Mouse (Mus musculus) ZHBTc4 (cell line): Measurements from ENCODE around the gene Glb1.
"Not testable (repeated sequence)": the region's sequence is repeated elsewhere in the genome, so short reads cannot be mapped to it uniquely, and the experiment has no call there.

ENCODE experiments used
- DNase-seq: peaks from one replicate; pipeline ENCODE4 v3.0.0-alpha.2; 2011; ENCODE audit warnings: low read depth, low spot score

Gene Glb1

DNA sequence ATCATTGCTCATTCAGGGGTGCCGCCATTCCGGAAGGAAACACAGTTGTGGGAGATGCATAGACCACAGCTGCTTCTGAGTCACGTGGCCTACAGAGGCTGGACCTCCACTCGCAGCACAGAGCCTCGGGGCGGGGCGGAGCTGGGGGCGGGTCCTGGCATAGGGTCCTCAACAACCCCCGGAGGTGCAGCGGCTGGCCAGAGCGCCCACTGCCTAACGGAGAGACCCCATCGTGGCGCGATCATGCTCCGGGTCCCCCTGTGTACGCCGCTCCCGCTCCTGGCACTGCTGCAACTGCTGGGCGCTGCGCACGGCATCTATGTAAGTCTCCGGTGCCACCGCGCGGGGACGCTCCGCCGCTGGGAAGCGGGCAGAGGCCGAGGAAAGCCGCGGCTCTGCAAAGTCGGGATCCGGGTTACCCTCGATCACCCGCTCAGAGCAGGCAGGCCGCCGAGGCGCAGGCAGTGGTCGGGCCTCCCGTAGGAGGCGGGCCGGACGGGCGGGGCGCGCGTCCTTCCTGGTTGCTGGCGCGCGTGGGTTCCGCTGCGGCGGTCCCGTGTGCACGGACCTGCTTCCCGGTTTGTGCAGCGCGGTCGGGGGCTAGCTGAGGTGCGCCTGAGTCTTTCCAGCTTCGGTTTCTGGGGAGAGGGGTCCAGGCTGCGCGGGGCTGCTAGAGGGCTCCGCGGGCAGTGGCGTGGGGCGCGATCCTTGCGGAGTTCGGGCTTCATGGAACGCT, at the start of gene Glb1, which contains the start of gene Tmppe:
Gene Glb1 (plus strand): TSS at position 128 of the 736 bp plus-strand sequence.
Gene Tmppe (plus strand): TSS at position 157 of the 736 bp plus-strand sequence.
- DNase-seq: peak; percentile 96

GRCm38 (mm10) chr9:114367783-114368470, 32.9 kb upstream of the Glb1 start:
- DNase-seq: peak; percentile 90

DNA sequence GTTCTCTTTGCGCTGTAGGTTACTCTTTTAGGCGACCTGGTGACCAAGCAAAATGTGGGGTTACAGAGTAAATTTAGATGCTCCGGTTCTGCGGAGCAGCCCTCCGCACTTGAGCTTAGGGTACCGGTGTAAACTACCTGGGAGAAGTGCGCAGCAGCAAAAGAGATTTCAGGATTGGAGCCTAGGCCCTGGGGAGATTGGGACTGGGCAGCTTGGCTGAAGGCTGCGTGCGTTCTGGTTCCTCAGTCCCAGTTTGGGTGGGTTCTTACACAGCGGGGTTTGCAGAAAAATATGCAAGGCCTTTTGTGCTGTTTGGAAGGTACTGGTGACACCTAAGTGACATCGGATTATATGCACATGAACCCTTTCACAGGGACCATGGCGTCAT, 32.4 kb upstream of the Glb1 start:
- DNase-seq: no peak

GRCm38 (mm10) chr9:114369389-114369788, 31.5 kb upstream of the Glb1 start:
- not testable (repeated sequence) for DNase-seq

- DNase-seq: peak; percentile 72
Observed at GRCm38 (mm10) chr9:114371717-114372116, 29.2 kb upstream of the Glb1 start.

DNA sequence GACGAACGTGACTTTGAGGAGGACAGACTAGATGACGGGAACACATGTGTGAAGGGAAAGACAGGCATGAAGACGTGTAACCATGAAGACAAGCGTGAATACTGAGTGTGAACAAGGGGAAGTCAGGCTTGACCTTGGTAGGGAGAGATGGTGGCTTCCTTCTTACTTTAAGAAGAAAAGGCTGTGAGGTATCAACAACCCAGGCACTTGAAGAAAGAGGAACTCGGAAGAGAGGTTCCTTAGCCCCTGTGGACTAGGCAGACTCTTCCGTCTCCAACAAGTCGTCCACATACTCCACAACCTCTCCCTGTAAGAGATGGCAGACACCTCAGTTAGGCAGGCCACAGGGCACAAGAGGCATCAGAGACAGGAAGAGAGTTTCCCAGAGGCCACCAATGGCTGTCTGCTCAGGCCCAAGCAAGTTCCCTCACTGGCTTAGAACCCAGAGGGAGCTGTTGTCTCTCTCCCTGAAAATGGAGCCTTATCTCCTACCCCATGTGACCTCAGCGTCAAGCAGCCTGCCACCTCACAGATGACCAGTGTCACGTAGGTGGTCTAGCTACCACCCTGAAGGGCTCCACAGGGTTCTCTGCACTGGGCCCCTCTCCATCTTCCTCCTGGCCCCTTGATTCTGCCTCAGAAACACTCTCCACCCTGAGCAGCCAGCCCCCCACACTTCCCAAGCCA, 25.5 kb upstream of the Glb1 start:
- no peak for DNase-seq

DNA sequence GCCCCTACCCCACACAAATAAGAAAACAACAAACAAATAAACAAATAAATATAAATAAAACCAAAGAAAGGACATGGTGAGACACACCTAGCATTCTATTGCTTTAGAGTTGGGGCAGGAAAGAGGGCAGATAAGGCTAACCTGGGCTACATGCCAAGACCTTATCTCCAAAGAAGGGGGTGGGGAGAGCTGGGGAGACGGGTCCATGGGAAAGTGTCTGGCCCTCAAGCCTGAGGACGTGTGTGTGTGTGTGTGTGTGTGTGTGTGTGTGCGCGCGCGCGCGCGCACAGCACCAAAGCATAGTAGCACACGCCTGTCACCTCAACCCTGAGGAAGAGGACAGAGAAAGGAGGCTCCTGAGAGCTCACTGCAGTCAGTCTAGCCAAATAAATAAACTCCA, 23.7 kb upstream of the Glb1 start:
- DNase-seq: no peak

DNA sequence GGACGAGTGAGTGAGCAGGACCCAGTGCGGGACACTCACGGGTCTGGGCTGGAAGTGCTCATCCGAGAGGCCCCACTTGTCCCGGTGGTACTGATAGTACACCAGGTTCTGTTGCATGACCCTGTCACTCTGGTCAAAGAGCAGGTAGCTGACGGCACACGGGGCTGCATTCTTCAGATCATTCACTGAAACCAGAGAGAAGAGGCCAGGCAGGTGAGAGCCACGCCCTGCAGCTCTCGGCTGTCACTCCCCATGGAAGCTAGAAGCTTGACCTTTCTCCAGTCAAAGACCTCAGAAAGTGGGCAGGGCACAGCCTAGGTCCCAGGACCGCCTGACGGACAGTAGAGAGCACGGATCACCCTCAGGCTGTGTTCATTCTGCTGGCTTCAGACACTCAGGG, 21.0 kb upstream of the Glb1 start:
- peak; percentile 62 for DNase-seq

DNA sequence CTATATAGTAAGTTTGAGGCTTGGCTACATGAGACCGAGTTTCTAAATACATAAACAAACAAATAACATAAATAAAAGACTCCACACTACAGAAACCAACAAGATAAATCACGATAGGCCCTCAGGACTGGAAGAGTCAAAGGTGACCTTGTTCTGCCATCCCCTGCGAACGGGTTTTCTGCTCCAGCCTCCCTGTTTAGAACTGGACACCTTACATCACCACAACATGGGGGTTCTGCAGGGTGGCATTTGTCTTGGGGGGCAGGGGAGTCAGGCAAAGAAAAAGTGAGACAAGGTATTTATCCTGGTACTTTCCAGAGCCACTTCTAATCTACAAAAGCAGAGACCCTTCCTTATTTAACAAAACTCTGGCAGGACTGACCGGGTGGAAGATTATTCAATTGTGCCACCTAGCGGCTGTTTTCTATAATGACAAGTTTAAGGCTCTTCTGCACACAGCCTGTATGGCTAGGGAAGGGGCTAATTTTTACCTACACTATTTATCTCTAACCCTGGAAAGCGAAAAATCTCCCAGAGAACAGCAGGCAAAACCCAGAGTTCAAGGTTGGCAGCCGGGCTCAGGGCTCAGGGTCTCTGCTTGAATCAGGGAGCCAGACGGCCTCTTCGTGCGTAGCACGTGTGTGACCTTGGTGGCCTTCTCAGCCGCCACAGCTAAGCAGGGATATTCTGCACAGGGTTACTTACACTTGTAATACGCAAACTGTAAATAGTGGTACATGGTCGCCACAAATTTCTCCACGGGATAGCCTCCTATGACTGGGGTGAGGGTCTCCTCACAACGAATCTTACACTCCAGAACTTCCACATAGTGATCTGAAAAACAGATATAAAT, 19.8 kb upstream of the Glb1 start:
- peak; percentile 73 for DNase-seq

- no peak for DNase-seq
Observed at GRCm38 (mm10) chr9:114382936-114383710, 17.8 kb upstream of the Glb1 start.

- DNase-seq: peak; percentile 79
Observed at GRCm38 (mm10) chr9:114384691-114385090, 16.2 kb upstream of the Glb1 start.

GRCm38 (mm10) chr9:114385160-114385559, 15.7 kb upstream of the Glb1 start:
- DNase-seq: no peak

DNA sequence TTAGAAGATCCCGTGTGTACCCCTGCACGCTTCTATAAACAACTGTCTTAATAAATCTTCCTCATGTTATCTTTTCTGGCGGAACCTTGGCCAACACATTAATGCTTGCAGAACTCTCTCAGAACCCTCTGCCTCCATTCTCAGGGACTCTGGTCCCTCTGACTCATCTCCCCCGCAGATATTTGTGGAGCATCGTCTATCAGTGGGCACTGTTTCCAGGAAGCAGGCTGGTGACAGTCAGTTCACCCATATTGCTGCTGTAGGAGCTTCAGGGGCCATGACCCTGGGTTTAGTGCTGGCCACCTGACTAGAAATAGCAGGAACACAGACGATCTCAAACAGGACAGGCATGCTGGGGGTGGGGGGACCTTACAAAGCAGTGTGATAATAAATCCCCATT, 13.8 kb upstream of the Glb1 start:
- DNase-seq: no peak

DNA sequence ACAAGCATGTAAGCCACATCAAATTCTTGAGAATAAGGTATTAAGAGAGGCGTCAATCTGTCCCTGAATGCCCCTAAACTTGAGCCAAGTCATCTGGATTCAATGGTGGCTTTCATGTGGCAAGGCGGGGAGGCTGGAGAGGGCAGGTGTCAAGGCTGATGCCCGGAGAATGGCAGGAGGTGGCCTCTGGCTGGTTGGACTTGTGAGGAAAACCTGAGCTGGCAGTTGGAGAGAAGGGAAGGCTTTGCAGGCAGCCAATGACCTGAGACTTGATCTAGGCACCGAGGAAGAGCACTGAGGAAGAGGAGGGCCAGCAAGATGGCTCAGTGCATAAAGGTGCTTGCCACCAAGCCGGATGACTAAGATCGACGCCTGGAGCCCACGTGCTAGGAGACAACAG, 12.6 kb upstream of the Glb1 start:
- no peak for DNase-seq

- DNase-seq: no peak
Observed at GRCm38 (mm10) chr9:114388701-114389370, 12.0 kb upstream of the Glb1 start.

GRCm38 (mm10) chr9:114389371-114389904, 11.4 kb upstream of the Glb1 start:
- peak; percentile 89 for DNase-seq

DNA sequence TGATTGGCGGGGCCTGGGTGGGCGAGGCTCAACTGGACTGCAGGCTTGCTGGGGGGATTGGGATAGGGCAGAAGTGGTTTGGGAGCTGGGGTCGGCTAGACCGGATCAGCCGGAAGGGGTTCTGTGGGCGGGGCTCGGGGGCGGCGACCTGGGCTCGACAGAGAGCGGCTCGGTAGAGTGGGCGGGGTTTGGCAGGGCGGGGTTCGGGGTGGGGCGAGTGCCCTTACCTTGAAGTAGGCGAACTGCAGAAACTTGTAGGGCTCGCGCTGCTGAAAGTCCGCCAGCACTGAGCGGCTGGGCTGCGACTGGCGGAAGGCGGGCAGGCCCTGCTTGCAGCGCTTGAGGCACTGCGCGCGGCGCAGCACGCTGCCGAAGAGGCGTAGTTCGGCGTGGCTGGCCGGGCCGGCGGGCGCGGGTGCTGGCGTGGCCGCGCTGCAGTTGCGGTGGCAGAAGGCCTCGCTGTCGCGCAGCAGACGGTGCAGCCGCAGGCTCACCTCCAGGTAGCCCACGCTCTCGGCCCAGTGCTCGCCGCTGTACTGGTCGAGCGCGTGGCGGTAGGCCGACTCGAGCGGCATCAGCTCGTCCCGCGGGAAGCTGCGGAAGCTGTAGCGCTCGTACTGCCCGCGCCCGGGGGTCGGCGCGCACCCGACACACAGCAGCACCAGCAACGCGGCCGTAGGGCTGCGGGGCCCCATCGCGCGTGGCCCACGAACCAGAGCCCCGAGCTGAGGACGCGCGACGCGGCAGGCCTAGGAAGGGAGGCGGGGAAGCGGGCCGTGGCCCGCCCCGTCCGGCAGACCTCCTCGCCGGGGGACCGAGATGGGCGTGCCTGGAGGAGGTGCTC, 10.7 kb upstream of the Glb1 start, which contains the start of gene Crtap:
Gene Crtap (minus strand): TSS at position 771 of the 844 bp plus-strand sequence.
- DNase-seq: peak; percentile 96

- DNase-seq: no peak
Observed at GRCm38 (mm10) chr9:114390749-114391075, 10.2 kb upstream of the Glb1 start.

GRCm38 (mm10) chr9:114394136-114394535, 6.7 kb upstream of the Glb1 start:
- DNase-seq: peak; percentile 82
